Mouse (Mus musculus): ENCODE measurements around the gene Ptprd. TPM values are rescaled to one million over a fixed set of nuclear protein-coding genes. Genes with fewer than 3 reads are reported as not detected.

The Ptprd gene
- total RNA-seq, 1 experiment: 1.3 TPM

DNA sequence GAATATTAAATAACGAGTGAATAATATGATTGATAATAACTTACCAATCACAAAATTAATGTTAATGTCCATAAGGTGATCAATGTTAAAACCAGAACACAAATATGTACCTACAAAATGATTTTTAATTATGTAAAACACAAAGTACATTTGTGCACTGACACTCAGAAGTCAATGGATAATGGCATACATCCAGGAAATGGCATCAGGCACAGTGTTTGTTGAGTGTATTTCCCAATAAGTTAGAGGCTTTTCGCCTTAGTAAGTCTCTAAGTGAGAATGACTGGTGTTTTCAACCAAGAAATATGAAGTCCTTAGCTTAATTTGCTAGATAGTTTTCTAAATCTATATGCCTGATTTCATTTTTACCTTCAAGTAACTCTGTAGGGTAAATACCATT is 1843.5 kb downstream of the Ptprd start:
- DNase-seq (ENCODE audit: low read depth, low spot score): no peak
- in situ Hi-C loops (cut with MboI; ENCODE audit: low sequenced_read_pairs in 2 of 2, unreplicated experiment in 2 of 2): loop anchor here in 1 of 2 experiments (25.0 kb wide), 1 partner anchor 656 kb away; no protein-coding TSS in a partner anchor
- Histone ChIP-seq H3K4me3 (ENCODE audit: insufficient read depth in 1 of 2, low read depth in 1 of 2, low read length in 2 of 2, poor library complexity in 1 of 2, severe bottlenecking in 1 of 2) (no peak overlapping the region), H3K36me3 (ENCODE audit: control insufficient read depth, insufficient read depth, low read length, poor library complexity, severe bottlenecking) (no peaks in the 10 kb centered on the region), H3K27ac (ENCODE audit: insufficient read depth, low read depth, low read length, poor library complexity, severe bottlenecking) (no peak overlapping the region), H3K9me3 (ENCODE audit: control insufficient read depth, insufficient read depth, low read depth, low read length) (no peaks in the 10 kb centered on the region), H3K4me1 (ENCODE audit: control insufficient read depth in 2 of 2, insufficient read depth in 2 of 2, low read length in 2 of 2, poor library complexity in 1 of 2) (no peaks in the 10 kb centered on the region), H3K9ac (ENCODE audit: insufficient read depth, low read depth, low read length, poor library complexity, severe bottlenecking) (no peak overlapping the region)
- TF ChIP-seq HCFC1 (IDR thresholded peaks at IDR 0.05; ENCODE audit: borderline replicate concordance, insufficient read depth, low read length): no peak
- TF ChIP-seq MAFK (IDR thresholded peaks at IDR 0.05; ENCODE audit: insufficient read depth, low read depth, low read length): no peak
- no peak for TF ChIP-seq CHD2 (IDR thresholded peaks at IDR 0.05; ENCODE audit: low read depth, low read length)
- TF ChIP-seq ZNF384 (IDR thresholded peaks at IDR 0.05; ENCODE audit: low read depth, low read length): no peak
- no peak for TF ChIP-seq ZC3H11A (IDR thresholded peaks at IDR 0.05; ENCODE audit: borderline replicate concordance, low read depth, low read length)

DNA sequence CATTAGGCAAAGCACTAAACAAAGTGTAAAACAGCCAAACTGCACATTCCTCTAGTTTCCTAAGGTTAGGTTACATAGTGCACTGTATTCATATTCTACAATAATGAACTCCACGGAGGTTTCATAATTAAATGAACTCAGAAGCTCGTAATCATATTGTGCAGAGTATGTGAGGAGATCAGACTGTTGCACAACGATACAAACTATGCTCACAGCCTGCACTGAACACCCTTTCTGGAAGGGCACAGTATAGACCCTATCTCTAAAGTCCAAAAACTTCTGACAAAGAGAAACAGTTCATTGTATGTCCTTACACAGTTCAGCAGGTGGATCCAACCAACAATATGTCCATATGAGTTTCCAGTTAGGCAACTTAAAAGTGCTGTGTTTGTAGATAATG is 1844.5 kb downstream of the Ptprd start:
- H3K4me1 ChIP-seq (ENCODE audit: control insufficient read depth in 2 of 2, insufficient read depth in 2 of 2, low read length in 2 of 2, poor library complexity in 1 of 2): no peaks in the 10 kb centered on the region
- no peak overlapping the region for H3K27ac ChIP-seq (ENCODE audit: insufficient read depth, low read depth, low read length, poor library complexity, severe bottlenecking)
- no peak for DNase-seq (ENCODE audit: low read depth, low spot score)
- no peaks in the 10 kb centered on the region for H3K9me3 ChIP-seq (ENCODE audit: control insufficient read depth, insufficient read depth, low read depth, low read length)
- TF ChIP-seq ZNF384 (IDR thresholded peaks at IDR 0.05; ENCODE audit: low read depth, low read length) (no peak), CHD2 (IDR thresholded peaks at IDR 0.05; ENCODE audit: low read depth, low read length) (no peak), HCFC1 (IDR thresholded peaks at IDR 0.05; ENCODE audit: borderline replicate concordance, insufficient read depth, low read length) (no peak), ZC3H11A (IDR thresholded peaks at IDR 0.05; ENCODE audit: borderline replicate concordance, low read depth, low read length) (no peak), MAFK (IDR thresholded peaks at IDR 0.05; ENCODE audit: insufficient read depth, low read depth, low read length) (no peak)
- no peak overlapping the region for H3K9ac ChIP-seq (ENCODE audit: insufficient read depth, low read depth, low read length, poor library complexity, severe bottlenecking)
- H3K4me3 ChIP-seq (ENCODE audit: insufficient read depth in 1 of 2, low read depth in 1 of 2, low read length in 2 of 2, poor library complexity in 1 of 2, severe bottlenecking in 1 of 2): no peak overlapping the region
- no peaks in the 10 kb centered on the region for H3K36me3 ChIP-seq (ENCODE audit: control insufficient read depth, insufficient read depth, low read length, poor library complexity, severe bottlenecking)
- in situ Hi-C loops (cut with MboI; ENCODE audit: low sequenced_read_pairs in 2 of 2, unreplicated experiment in 2 of 2): loop anchor here in 1 of 2 experiments (25.0 kb wide), 1 partner anchor 655 kb away; no protein-coding TSS in a partner anchor

DNA sequence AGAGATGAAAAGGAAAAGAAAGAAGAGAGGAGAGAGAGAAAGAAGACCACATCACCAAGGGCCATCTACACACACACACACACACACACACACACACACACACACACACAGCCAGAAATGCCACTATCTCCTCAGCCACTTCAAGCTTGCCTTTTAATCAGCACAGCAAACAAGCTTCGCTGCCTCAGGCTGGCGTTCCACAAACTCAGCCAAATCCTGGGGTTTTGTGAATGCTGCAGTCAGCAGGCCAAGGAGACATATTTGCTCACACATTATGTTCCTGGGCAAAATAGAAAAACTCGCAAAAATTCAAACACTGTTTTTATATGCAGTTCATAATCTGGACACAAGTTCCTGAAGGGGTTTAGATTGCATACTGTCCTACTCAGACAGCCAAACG is 1845.9 kb downstream of the Ptprd start:
- TF ChIP-seq MAFK (IDR thresholded peaks at IDR 0.05; ENCODE audit: insufficient read depth, low read depth, low read length) (no peak), ZC3H11A (IDR thresholded peaks at IDR 0.05; ENCODE audit: borderline replicate concordance, low read depth, low read length) (no peak), ZNF384 (IDR thresholded peaks at IDR 0.05; ENCODE audit: low read depth, low read length) (no peak), HCFC1 (IDR thresholded peaks at IDR 0.05; ENCODE audit: borderline replicate concordance, insufficient read depth, low read length) (no peak), CHD2 (IDR thresholded peaks at IDR 0.05; ENCODE audit: low read depth, low read length) (no peak)
- Histone ChIP-seq H3K36me3 (ENCODE audit: control insufficient read depth, insufficient read depth, low read length, poor library complexity, severe bottlenecking) (no peaks in the 10 kb centered on the region), H3K9me3 (ENCODE audit: control insufficient read depth, insufficient read depth, low read depth, low read length) (no peaks in the 10 kb centered on the region), H3K4me1 (ENCODE audit: control insufficient read depth in 2 of 2, insufficient read depth in 2 of 2, low read length in 2 of 2, poor library complexity in 1 of 2) (no peaks in the 10 kb centered on the region), H3K9ac (ENCODE audit: insufficient read depth, low read depth, low read length, poor library complexity, severe bottlenecking) (no peak overlapping the region), H3K4me3 (ENCODE audit: insufficient read depth in 1 of 2, low read depth in 1 of 2, low read length in 2 of 2, poor library complexity in 1 of 2, severe bottlenecking in 1 of 2) (no peak overlapping the region), H3K27ac (ENCODE audit: insufficient read depth, low read depth, low read length, poor library complexity, severe bottlenecking) (no peak overlapping the region)
- no peak for DNase-seq (ENCODE audit: low read depth, low spot score)
- in situ Hi-C loops (cut with MboI; ENCODE audit: low sequenced_read_pairs in 2 of 2, unreplicated experiment in 2 of 2): loop anchor here in 1 of 2 experiments (25.0 kb wide), 1 partner anchor 654 kb away; no protein-coding TSS in a partner anchor

DNA sequence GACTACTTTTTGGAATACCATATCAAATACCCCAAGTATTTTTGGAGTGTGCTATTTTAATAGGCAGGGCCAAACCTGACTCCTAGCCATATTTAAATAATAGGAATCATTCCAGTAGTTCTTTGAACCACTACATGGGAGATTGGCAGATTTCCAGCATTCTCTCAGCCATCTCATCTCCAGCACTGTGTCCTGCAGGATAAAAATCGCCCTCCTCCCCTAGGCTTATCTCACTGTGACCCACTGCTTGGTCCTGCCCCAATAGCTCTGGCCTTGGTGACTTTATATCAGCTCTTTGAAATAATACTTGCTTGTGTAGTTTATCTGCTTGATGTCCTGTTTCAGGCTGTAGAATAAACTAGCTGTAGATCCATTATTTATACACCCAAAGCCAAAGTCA is 1850.2 kb downstream of the Ptprd start:
- H3K4me1 ChIP-seq (ENCODE audit: control insufficient read depth in 2 of 2, insufficient read depth in 2 of 2, low read length in 2 of 2, poor library complexity in 1 of 2): no peaks in the 10 kb centered on the region
- H3K9ac ChIP-seq (ENCODE audit: insufficient read depth, low read depth, low read length, poor library complexity, severe bottlenecking): no peak overlapping the region
- no peaks in the 10 kb centered on the region for H3K36me3 ChIP-seq (ENCODE audit: control insufficient read depth, insufficient read depth, low read length, poor library complexity, severe bottlenecking)
- DNase-seq (ENCODE audit: low read depth, low spot score): no peak
- H3K4me3 ChIP-seq (ENCODE audit: insufficient read depth in 1 of 2, low read depth in 1 of 2, low read length in 2 of 2, poor library complexity in 1 of 2, severe bottlenecking in 1 of 2): no peak overlapping the region
- TF ChIP-seq ZC3H11A (IDR thresholded peaks at IDR 0.05; ENCODE audit: borderline replicate concordance, low read depth, low read length): no peak
- no peak for TF ChIP-seq CHD2 (IDR thresholded peaks at IDR 0.05; ENCODE audit: low read depth, low read length)
- no peak for TF ChIP-seq MAFK (IDR thresholded peaks at IDR 0.05; ENCODE audit: insufficient read depth, low read depth, low read length)
- TF ChIP-seq ZNF384 (IDR thresholded peaks at IDR 0.05; ENCODE audit: low read depth, low read length): no peak
- no peak for TF ChIP-seq HCFC1 (IDR thresholded peaks at IDR 0.05; ENCODE audit: borderline replicate concordance, insufficient read depth, low read length)
- in situ Hi-C loops (cut with MboI; ENCODE audit: low sequenced_read_pairs in 2 of 2, unreplicated experiment in 2 of 2): loop anchor here in 1 of 2 experiments (25.0 kb wide), 1 partner anchor 649 kb away; no protein-coding TSS in a partner anchor
- no peaks in the 10 kb centered on the region for H3K9me3 ChIP-seq (ENCODE audit: control insufficient read depth, insufficient read depth, low read depth, low read length)
- no peak overlapping the region for H3K27ac ChIP-seq (ENCODE audit: insufficient read depth, low read depth, low read length, poor library complexity, severe bottlenecking)
